Mouse (Mus musculus) lung, postnatal 0 days (tissue): ENCODE measurements around the gene Gm17509. TPM values are rescaled to one million over a fixed set of nuclear protein-coding genes. Genes with fewer than 3 reads are reported as not detected.

Experiments used
- ATAC-seq: fragments of 200-750 bp; cut with Nextera tagmentation; 2 replicates; pipeline ENCODE4 v1.8.0; 2017; ENCODE audit warnings: moderate library complexity
- DNase-seq: peaks from one replicate; pipeline ENCODE4 v3.0.0-alpha.2; 2016; ENCODE audit warnings: low spot score
- H3K27ac ChIP-seq: fragments of 300-500 bp; sonication (generic); 2 replicates; pipeline ENCODE4 v1.5.1; 2014; ENCODE audit warnings: antibody characterized with exemption, mild to moderate bottlenecking, low read length, mixed read lengths
- H3K27me3 ChIP-seq: fragments of 300-500 bp; sonication (generic); replicated peaks from 2 replicates; pipeline ENCODE4 v1.6.1; 2014; ENCODE audit warnings: low read length, mixed read lengths; ENCODE audit not compliant: insufficient read depth
- H3K36me3 ChIP-seq: fragments of 300-500 bp; sonication (generic); 2 replicates; pipeline ENCODE4 v1.6.1; 2014; ENCODE audit warnings: low read length, mixed read lengths; ENCODE audit not compliant: insufficient read depth
- H3K4me1 ChIP-seq: fragments of 300-500 bp; sonication (generic); 2 replicates; pipeline ENCODE4 v1.6.1; 2014; ENCODE audit warnings: antibody characterized with exemption, low read depth, low read length, mixed read lengths; ENCODE audit not compliant: insufficient read depth
- H3K4me2 ChIP-seq: fragments of 300-500 bp; sonication (generic); replicated peaks from 2 replicates; pipeline ENCODE4 v1.6.1; 2014; ENCODE audit warnings: low read depth, mild to moderate bottlenecking, low read length, moderate library complexity, mixed read lengths
- H3K4me3 ChIP-seq: fragments of 300-500 bp; sonication (generic); 2 replicates; pipeline ENCODE4 v1.5.1; 2014; ENCODE audit warnings: low read depth, low read length
- H3K9ac ChIP-seq: fragments of 300-500 bp; sonication (generic); replicated peaks from 2 replicates; pipeline ENCODE4 v1.6.1; 2014; ENCODE audit warnings: low read depth, mild to moderate bottlenecking
- H3K9me3 ChIP-seq: fragments of 300-500 bp; sonication (generic); 2 replicates; pipeline ENCODE4 v1.6.1; 2016; ENCODE audit warnings: low read length, mixed read lengths
- CTCF ChIP-seq: IDR thresholded peaks from 2 replicates; pipeline ENCODE4 v1.5.1; 2016; ENCODE audit warnings: antibody characterized with exemption, mild to moderate bottlenecking
- EP300 ChIP-seq: IDR thresholded peaks from 2 replicates; pipeline ENCODE4 v1.6.1; 2016; ENCODE audit warnings: antibody characterized with exemption, mild to moderate bottlenecking, control low read depth
- WGBS: fragments of 180-500 bp; shearing (Covaris S2); extraction: QIAGEN DNeasy Blood & Tissue Kit; methylation state at CpG from one replicate; pipeline ENCODE4 v1.1.7; 2014; 5-methylcytosine and 5-hydroxymethylcytosine counted together
- polyA plus RNA-seq: library from polyadenylated mRNA; unstranded; fragments of >200 nt; fragmentation: Nextera tagmentation; extraction: Ambion mirVana; gene quantifications from 2 replicates; pipeline ENCODE4 v1.2.1, GENCODE M21; 2015

Gm17509 gene
- polyA plus RNA-seq, 1 experiment from 2014 or later = 0.10 TPM

DNA sequence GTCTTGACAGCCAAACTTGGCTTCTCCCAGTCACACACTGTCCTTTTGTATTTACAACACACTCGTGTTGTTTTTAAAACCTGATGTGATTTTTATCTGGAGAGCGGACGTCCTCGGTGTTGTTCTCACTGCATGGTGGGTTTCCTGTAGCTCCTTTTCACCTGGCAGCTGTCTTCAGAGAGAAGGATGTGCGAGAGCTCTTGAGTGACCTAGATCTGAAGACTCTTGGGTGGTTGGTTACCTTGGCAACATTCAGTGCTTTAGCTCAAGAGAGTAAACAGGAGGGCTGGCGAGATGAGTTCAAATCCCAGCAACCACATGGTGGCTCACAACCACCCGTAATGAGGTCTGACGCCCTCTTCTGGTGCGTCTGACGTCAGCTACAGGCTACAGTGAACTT lies 4.7 kb downstream of the Gm17509 start:
- H3K9ac ChIP-seq = no peak overlapping the region
- peaks cover 6% of the 10 kb centered on the region; the same call in 1 of the 2 replicates for H3K27me3 ChIP-seq
- peak; percentile 56 for DNase-seq
- no peak for ATAC-seq
- WGBS = 18% methylated on average over 10 of the region's 10 CpGs
- H3K4me2 ChIP-seq = no peak overlapping the region
- TF ChIP-seq EP300 (no peak), CTCF (no peak)
- H3K36me3 ChIP-seq = no peaks in the 10 kb centered on the region
- no peaks in the 10 kb centered on the region for H3K4me1 ChIP-seq
- H3K27ac ChIP-seq = no peak overlapping the region
- H3K4me3 ChIP-seq = no peak overlapping the region
- no peaks in the 10 kb centered on the region for H3K9me3 ChIP-seq

GRCm38 (mm10) chr13:117215481-117215880 lies 5.4 kb downstream of the Gm17509 start:
- no peak for ATAC-seq
- Histone ChIP-seq H3K4me2 (no peak overlapping the region), H3K4me3 (no peak overlapping the region), H3K9me3 (no peaks in the 10 kb centered on the region), H3K27me3 (peaks cover under 1% of the 10 kb centered on the region; the same call in 1 of the 2 replicates), H3K4me1 (no peaks in the 10 kb centered on the region), H3K27ac (no peak overlapping the region), H3K36me3 (no peaks in the 10 kb centered on the region), H3K9ac (no peak overlapping the region)
- TF ChIP-seq EP300 = no peak
- no peak for TF ChIP-seq CTCF
- no peak for DNase-seq
- WGBS = 24% methylated on average over 10 of the region's 10 CpGs

GRCm38 (mm10) chr13:117211386-117211875 lies 9.4 kb downstream of the Gm17509 start:
- ATAC-seq (peak; percentile 93), DNase-seq (peak; percentile 87)
- WGBS = 49% methylated on average over 11 of the region's 11 CpGs
- H3K27ac ChIP-seq = peak overlapping the region; percentile 79
- no peaks in the 10 kb centered on the region for H3K9me3 ChIP-seq
- H3K9ac ChIP-seq = no peak overlapping the region
- TF ChIP-seq EP300 (peak; percentile 79), CTCF (no peak)
- no peaks in the 10 kb centered on the region for H3K36me3 ChIP-seq
- H3K4me2 ChIP-seq = no peak overlapping the region
- H3K4me1 ChIP-seq = no peaks in the 10 kb centered on the region
- no peaks in the 10 kb centered on the region for H3K27me3 ChIP-seq
- H3K4me3 ChIP-seq = no peak overlapping the region

- H3K4me3 ChIP-seq = no peak within 1 kb of the TSS
- TF ChIP-seq CTCF (no peak), EP300 (no peak)
- no peak within 1 kb of the TSS for H3K9ac ChIP-seq
- no peak within 1 kb of the TSS for H3K4me2 ChIP-seq
- no peaks in the 10 kb centered on the region for H3K36me3 ChIP-seq
- 40% methylated on average over 6 of the region's 6 CpGs for WGBS
- H3K27me3 ChIP-seq = no peaks in the 10 kb centered on the region
- ATAC-seq = no peak
- H3K27ac ChIP-seq = no peak within 1 kb of the TSS
- no peaks in the 10 kb centered on the region for H3K9me3 ChIP-seq
- H3K4me1 ChIP-seq = no peaks in the 10 kb centered on the region
- DNase-seq = no peak
Measured at GRCm38 (mm10) chr13:117208236-117208635, 12.6 kb downstream of the Gm17509 start, which contains the start of gene Emb. Gene Emb, plus strand, starts transcription at chr13:117208536.

- Histone ChIP-seq H3K9ac (no peak overlapping the region), H3K9me3 (no peaks in the 10 kb centered on the region), H3K4me2 (no peak overlapping the region), H3K4me1 (no peaks in the 10 kb centered on the region), H3K36me3 (no peaks in the 10 kb centered on the region), H3K27me3 (no peaks in the 10 kb centered on the region), H3K27ac (no peak overlapping the region), H3K4me3 (no peak overlapping the region)
- 87% methylated on average over 8 of the region's 8 CpGs for WGBS
- no peak for TF ChIP-seq EP300
- TF ChIP-seq CTCF = no peak
- ATAC-seq = no peak
- DNase-seq = no peak
Measured at GRCm38 (mm10) chr13:117206066-117206465, 14.8 kb downstream of the Gm17509 start.

DNA sequence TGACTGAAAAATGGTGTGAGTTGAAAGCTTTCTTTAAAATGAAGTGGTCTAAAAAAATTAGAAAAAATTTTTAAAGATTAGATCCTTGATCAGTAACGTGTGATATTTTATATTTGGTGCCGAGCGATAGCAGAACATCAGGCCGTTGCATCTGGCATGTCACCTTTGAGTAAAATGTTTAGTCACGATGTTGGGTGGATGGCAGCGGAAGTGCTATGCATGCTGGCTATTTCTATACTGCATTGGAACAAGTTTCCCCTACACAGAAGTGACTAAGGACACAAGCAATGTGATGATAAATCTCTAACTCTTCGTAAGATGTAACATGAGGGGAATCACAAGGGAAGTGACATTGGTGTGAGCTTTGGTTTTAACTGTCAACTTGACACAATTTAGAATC lies 16.2 kb downstream of the Gm17509 start:
- Histone ChIP-seq H3K9ac (no peak overlapping the region), H3K9me3 (no peaks in the 10 kb centered on the region), H3K4me1 (no peaks in the 10 kb centered on the region), H3K27ac (no peak overlapping the region), H3K36me3 (no peaks in the 10 kb centered on the region), H3K4me2 (no peak overlapping the region), H3K27me3 (no peaks in the 10 kb centered on the region), H3K4me3 (no peak overlapping the region)
- no peak for DNase-seq
- ATAC-seq = no peak
- TF ChIP-seq EP300 (no peak), CTCF (no peak)
- WGBS = 81% methylated on average over 7 of the region's 7 CpGs
